Mouse (Mus musculus): ENCODE data around the gene 2310061N02Rik. TPM values are rescaled to one million over a fixed set of nuclear protein-coding genes. Genes with fewer than 3 reads are reported as not detected.
A peak's percentile ranks its signal among the peaks of the same experiment; 100 is the strongest.

2310061N02Rik gene
- polyA plus RNA-seq, 1 experiment from 2014 or later, result not detected

- H3K4me3 ChIP-seq (ENCODE audit: low read depth, low read length), result no peak overlapping the region
- H3K27me3 ChIP-seq (replicated peaks; ENCODE audit: control insufficient read depth, insufficient read depth, low read length), result no peaks in the 10 kb centered on the region
- no peak overlapping the region for H3K27ac ChIP-seq (replicated peaks; ENCODE audit: low read depth, low read length)
- H3K36me3 ChIP-seq (ENCODE audit: control insufficient read depth, insufficient read depth, low read length), result no peaks in the 10 kb centered on the region
- H3K4me2 ChIP-seq (ENCODE audit: low read depth, low read length), result no peak overlapping the region
- 67% methylated on average over 4 of the region's 4 CpGs for WGBS
- no peak for ATAC-seq (ENCODE audit: low read depth)
- no peak for DNase-seq (ENCODE audit: low spot score)
- no peak overlapping the region for H3K9ac ChIP-seq (ENCODE audit: low read depth, low read length)
- no peaks in the 10 kb centered on the region for H3K4me1 ChIP-seq (ENCODE audit: control insufficient read depth, insufficient read depth, low read length)
- H3K9me3 ChIP-seq (ENCODE audit: control insufficient read depth, low read length), result no peaks in the 10 kb centered on the region
Observed at GRCm38 (mm10) chr16:88710757-88711156, 3.0 kb upstream of the 2310061N02Rik start.

GRCm38 (mm10) chr16:88701072-88701864 is 6.5 kb downstream of the 2310061N02Rik start:
- DNase-seq (ENCODE audit: low spot score) (peak; percentile 85), ATAC-seq (ENCODE audit: low read depth) (peak; percentile 71)
- WGBS, result 19% methylated on average over 4 of the region's 4 CpGs
- H3K9ac ChIP-seq (ENCODE audit: low read depth, low read length), result no peak overlapping the region
- H3K27me3 ChIP-seq (replicated peaks; ENCODE audit: control insufficient read depth, insufficient read depth, low read length), result no peaks in the 10 kb centered on the region
- H3K27ac ChIP-seq (replicated peaks; ENCODE audit: low read depth, low read length), result no peak overlapping the region
- no peak overlapping the region for H3K4me3 ChIP-seq (ENCODE audit: low read depth, low read length)
- H3K4me2 ChIP-seq (ENCODE audit: low read depth, low read length), result no peak overlapping the region
- no peaks in the 10 kb centered on the region for H3K9me3 ChIP-seq (ENCODE audit: control insufficient read depth, low read length)
- H3K36me3 ChIP-seq (ENCODE audit: control insufficient read depth, insufficient read depth, low read length), result no peaks in the 10 kb centered on the region
- H3K4me1 ChIP-seq (ENCODE audit: control insufficient read depth, insufficient read depth, low read length), result peaks cover 4% of the 10 kb centered on the region; the same call in 1 of the 2 replicates

DNA sequence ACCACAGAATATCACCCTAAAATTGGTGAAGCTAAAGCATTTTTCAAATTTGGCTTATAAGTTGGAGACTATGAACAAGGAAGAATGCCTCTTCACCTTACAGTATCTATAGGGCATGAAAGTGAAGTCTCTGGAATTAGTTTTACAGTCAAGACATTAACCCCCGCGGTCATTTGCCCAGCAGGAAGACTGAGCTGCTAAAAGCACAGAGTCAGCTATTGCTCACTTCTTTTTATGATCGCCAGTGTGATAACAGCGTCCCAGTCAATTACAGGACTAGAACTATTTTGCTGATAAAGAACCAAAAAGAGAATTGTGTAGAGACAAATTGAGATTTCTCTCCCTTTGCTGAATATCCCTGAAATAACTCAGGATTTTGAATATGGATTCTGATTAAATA is 11.5 kb downstream of the 2310061N02Rik start:
- no peak for ATAC-seq (ENCODE audit: low read depth)
- WGBS, result 84% methylated on average over 4 of the region's 4 CpGs
- no peak for DNase-seq (ENCODE audit: low spot score)
- no peaks in the 10 kb centered on the region for H3K36me3 ChIP-seq (ENCODE audit: control insufficient read depth, insufficient read depth, low read length)
- no peak overlapping the region for H3K4me3 ChIP-seq (ENCODE audit: low read depth, low read length)
- no peak overlapping the region for H3K27ac ChIP-seq (replicated peaks; ENCODE audit: low read depth, low read length)
- H3K9me3 ChIP-seq (ENCODE audit: control insufficient read depth, low read length), result no peaks in the 10 kb centered on the region
- H3K9ac ChIP-seq (ENCODE audit: low read depth, low read length), result no peak overlapping the region
- peaks cover 4% of the 10 kb centered on the region; the same call in 1 of the 2 replicates for H3K4me1 ChIP-seq (ENCODE audit: control insufficient read depth, insufficient read depth, low read length)
- no peaks in the 10 kb centered on the region for H3K27me3 ChIP-seq (replicated peaks; ENCODE audit: control insufficient read depth, insufficient read depth, low read length)
- no peak overlapping the region for H3K4me2 ChIP-seq (ENCODE audit: low read depth, low read length)

DNA sequence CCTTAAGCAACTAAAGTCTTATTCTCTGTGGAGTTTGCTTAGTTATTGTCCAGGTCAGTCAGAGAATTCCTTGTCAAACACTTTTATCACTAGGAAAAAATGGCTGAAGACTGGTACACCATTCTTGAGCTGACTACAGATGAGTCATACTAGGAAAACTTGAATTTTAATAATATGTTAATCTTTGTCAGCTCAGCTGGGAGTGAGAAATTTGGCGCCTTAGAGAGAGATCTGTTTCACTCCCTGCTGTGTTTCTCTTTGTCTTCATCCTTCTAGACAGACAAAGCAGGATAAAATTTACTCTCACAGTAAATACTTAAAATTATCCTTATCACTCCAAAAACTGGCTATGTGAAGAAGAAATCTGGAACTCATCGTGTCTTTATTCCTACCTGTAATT is 26.5 kb downstream of the 2310061N02Rik start:
- H3K4me1 ChIP-seq (ENCODE audit: control insufficient read depth, insufficient read depth, low read length), result no peaks in the 10 kb centered on the region
- H3K4me3 ChIP-seq (ENCODE audit: low read depth, low read length), result no peak overlapping the region
- ATAC-seq (ENCODE audit: low read depth) (no peak), DNase-seq (ENCODE audit: low spot score) (no peak)
- H3K4me2 ChIP-seq (ENCODE audit: low read depth, low read length), result no peak overlapping the region
- H3K9ac ChIP-seq (ENCODE audit: low read depth, low read length), result no peak overlapping the region
- H3K27me3 ChIP-seq (replicated peaks; ENCODE audit: control insufficient read depth, insufficient read depth, low read length), result no peaks in the 10 kb centered on the region
- H3K36me3 ChIP-seq (ENCODE audit: control insufficient read depth, insufficient read depth, low read length), result no peaks in the 10 kb centered on the region
- 58% methylated on average over 2 of the region's 2 CpGs for WGBS
- no peaks in the 10 kb centered on the region for H3K9me3 ChIP-seq (ENCODE audit: control insufficient read depth, low read length)
- H3K27ac ChIP-seq (replicated peaks; ENCODE audit: low read depth, low read length), result no peak overlapping the region

GRCm38 (mm10) chr16:88679099-88679498 is 28.7 kb downstream of the 2310061N02Rik start:
- DNase-seq (ENCODE audit: low spot score), result no peak
- H3K27me3 ChIP-seq (replicated peaks; ENCODE audit: control insufficient read depth, insufficient read depth, low read length), result no peaks in the 10 kb centered on the region
- no peaks in the 10 kb centered on the region for H3K36me3 ChIP-seq (ENCODE audit: control insufficient read depth, insufficient read depth, low read length)
- 68% methylated on average over 6 of the region's 6 CpGs for WGBS
- H3K9me3 ChIP-seq (ENCODE audit: control insufficient read depth, low read length), result no peaks in the 10 kb centered on the region
- no peak overlapping the region for H3K27ac ChIP-seq (replicated peaks; ENCODE audit: low read depth, low read length)
- no peak overlapping the region for H3K4me2 ChIP-seq (ENCODE audit: low read depth, low read length)
- H3K9ac ChIP-seq (ENCODE audit: low read depth, low read length), result no peak overlapping the region
- no peak for ATAC-seq (ENCODE audit: low read depth)
- H3K4me3 ChIP-seq (ENCODE audit: low read depth, low read length), result no peak overlapping the region
- H3K4me1 ChIP-seq (ENCODE audit: control insufficient read depth, insufficient read depth, low read length), result no peaks in the 10 kb centered on the region

DNA sequence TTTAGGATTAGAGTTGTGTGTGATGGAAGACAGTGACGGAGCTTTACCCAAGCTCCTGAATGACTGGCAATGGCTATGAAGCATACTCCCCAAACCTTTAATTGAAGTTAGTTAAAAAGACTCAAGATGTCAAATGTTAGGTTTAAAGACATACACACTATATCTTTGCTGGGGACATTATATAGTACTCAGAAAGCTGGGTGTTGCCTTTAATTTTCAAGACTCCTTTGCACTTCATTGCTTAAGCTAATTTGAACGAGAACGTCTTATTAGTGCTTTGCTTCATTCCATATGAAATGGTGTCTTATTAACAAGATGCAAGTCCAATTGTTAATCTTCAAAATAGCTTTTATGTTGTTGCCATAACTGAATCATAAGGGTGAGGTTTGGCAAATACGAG is 36.2 kb downstream of the 2310061N02Rik start, which contains the start of gene Krtap27-1:
Gene Krtap27-1 (minus strand): TSS at position 101 of the 400 bp plus-strand sequence.
- no peaks in the 10 kb centered on the region for H3K27me3 ChIP-seq (replicated peaks; ENCODE audit: control insufficient read depth, insufficient read depth, low read length)
- no peaks in the 10 kb centered on the region for H3K4me1 ChIP-seq (ENCODE audit: control insufficient read depth, insufficient read depth, low read length)
- no peaks in the 10 kb centered on the region for H3K36me3 ChIP-seq (ENCODE audit: control insufficient read depth, insufficient read depth, low read length)
- H3K4me2 ChIP-seq (ENCODE audit: low read depth, low read length), result no peak within 1 kb of the TSS
- DNase-seq (ENCODE audit: low spot score) (no peak), ATAC-seq (ENCODE audit: low read depth) (no peak)
- H3K9me3 ChIP-seq (ENCODE audit: control insufficient read depth, low read length), result no peaks in the 10 kb centered on the region
- H3K27ac ChIP-seq (replicated peaks; ENCODE audit: low read depth, low read length), result no peak within 1 kb of the TSS
- no peak within 1 kb of the TSS for H3K9ac ChIP-seq (ENCODE audit: low read depth, low read length)
- no peak within 1 kb of the TSS for H3K4me3 ChIP-seq (ENCODE audit: low read depth, low read length)
- 89% methylated on average over 4 of the region's 4 CpGs for WGBS

GRCm38 (mm10) chr16:88657426-88657825 is 50.3 kb downstream of the 2310061N02Rik start:
- no peak overlapping the region for H3K27ac ChIP-seq (replicated peaks; ENCODE audit: low read depth, low read length)
- ATAC-seq (ENCODE audit: low read depth), result peak; percentile 41; the same call in 1 of the 2 replicates

More at GRCm38 (mm10) chr16:88657426-88657825, 50.3 kb downstream of the 2310061N02Rik start:
- DNase-seq (ENCODE audit: low spot score), result peak; percentile 23
- Histone ChIP-seq H3K4me2 (ENCODE audit: low read depth, low read length) (no peak overlapping the region), H3K9me3 (ENCODE audit: control insufficient read depth, low read length) (no peaks in the 10 kb centered on the region), H3K9ac (ENCODE audit: low read depth, low read length) (no peak overlapping the region), H3K27me3 (replicated peaks; ENCODE audit: control insufficient read depth, insufficient read depth, low read length) (no peaks in the 10 kb centered on the region), H3K36me3 (ENCODE audit: control insufficient read depth, insufficient read depth, low read length) (no peaks in the 10 kb centered on the region), H3K4me1 (ENCODE audit: control insufficient read depth, insufficient read depth, low read length) (no peaks in the 10 kb centered on the region), H3K4me3 (ENCODE audit: low read depth, low read length) (no peak overlapping the region)
- 56% methylated on average over 1 of the region's 1 CpGs for WGBS

Data from embryonic facial prominence, embryonic 14.5 days (tissue).